24 mouse cellular contexts compared by ENCODE assay signal in genomic region chr4:10888835-10889234, GRCm38 (mm10).
"Had no signal": no experiment of that assay in that cellular context is flagged by ENCODE, and none has a peak within 500 bp of the region (broad histone marks: within the 10 kb centered on the region; RNA-seq: fewer than 3 reads in every experiment).

No protein-coding gene starts in this region.

- H3K4me1 ChIP-seq: hindbrain, embryonic 10.5 days; hindbrain, embryonic 12.5 days; hindbrain, embryonic 15.5 days; intestine, embryonic 15.5 days; limb, embryonic 13.5 days; limb, embryonic 15.5 days; liver, embryonic 12.5 days had no signal

- ATAC-seq: inflammation-experienced regulatory T-cells, adult 6 months; intestine, embryonic 15.5 days; intestine, postnatal 0 days; liver, embryonic 12.5 days had no signal

- H3K9me3 ChIP-seq: hindbrain, embryonic 15.5 days; limb, embryonic 15.5 days had no signal

- H3K27ac ChIP-seq: gastrocnemius, adult 2 months; heart, adult 2 months; hindbrain, embryonic 10.5 days; hindbrain, embryonic 12.5 days; hindbrain, embryonic 15.5 days; intestine, embryonic 15.5 days; layer of hippocampus, adult 2 months; left cerebral cortex, adult 2 months; limb, embryonic 13.5 days; limb, embryonic 15.5 days; liver, embryonic 12.5 days; liver, embryonic 14.5 days had no signal

- H3K9ac ChIP-seq: heart, embryonic 12.5 days; hindbrain, embryonic 12.5 days; hindbrain, embryonic 15.5 days; intestine, embryonic 15.5 days; limb, embryonic 13.5 days; limb, embryonic 15.5 days; liver, embryonic 12.5 days; liver, embryonic 14.5 days had no signal

- H3K4me2 ChIP-seq: heart, embryonic 12.5 days; hindbrain, embryonic 12.5 days; hindbrain, embryonic 15.5 days; intestine, embryonic 15.5 days; limb, embryonic 13.5 days; limb, embryonic 15.5 days; liver, embryonic 12.5 days had no signal

- DNase-seq: gastrocnemius, adult 2 months; gastrocnemius, postnatal 10 days; gastrocnemius, postnatal 25 days; heart, adult 2 months; heart, postnatal 10 days; heart, postnatal 4 days; kidney, adult 18-20 months; kidney, adult 8-10 months; kidney, postnatal 10 days; kidney, postnatal 25 days; kidney, postnatal 4 days had no signal

- H3K27me3 ChIP-seq: heart, embryonic 12.5 days; hindbrain, embryonic 12.5 days; hindbrain, embryonic 15.5 days; intestine, embryonic 15.5 days; limb, embryonic 13.5 days; limb, embryonic 15.5 days; liver, embryonic 12.5 days had no signal

- H3K4me3 ChIP-seq: gastrocnemius, adult 2 months; heart, adult 2 months; heart, embryonic 12.5 days; hindbrain, embryonic 10.5 days; hindbrain, embryonic 12.5 days; hindbrain, embryonic 15.5 days; intestine, embryonic 15.5 days; layer of hippocampus, adult 2 months; left cerebral cortex, adult 2 months; limb, embryonic 13.5 days; limb, embryonic 15.5 days; liver, embryonic 12.5 days had no signal
